Mouse (Mus musculus) adrenal gland (tissue): ENCODE data around the gene Gm9507.
"Not testable (repeated sequence)": the region's sequence is repeated elsewhere in the genome, so short reads cannot be mapped to it uniquely, and the experiment has no call there.

Experiments
- intact Hi-C: fragments of 180-260 bp; cut with DNase I; formaldehyde crosslinking; loops from one replicate; pipeline ENCODE4 v1.15.1; 2025

The Gm9507 gene

GRCm38 (mm10) chr10:77772142-77772541, 39.5 kb downstream of the Gm9507 start:
- intact Hi-C loops, result not testable (repeated sequence)

GRCm38 (mm10) chr10:77771225-77771624, 40.4 kb downstream of the Gm9507 start, which contains the start of gene Gm3238:
Gm3238 (minus strand) TSS chr10:77771325.
- intact Hi-C loops, result not testable (repeated sequence)

GRCm38 (mm10) chr10:77769727-77770126, 41.9 kb downstream of the Gm9507 start:
- intact Hi-C loops, result no loop called here
